Mouse (Mus musculus) lung, embryonic 15.5 days (tissue): ENCODE measurements at regions not wholly inside any gene's neighbourhood (a gene's known extent, or its start where the extent isn't known, plus 50 kb on each side); places are given as distances from the start of the nearest gene placed in this dataset.

Experiments used
- ATAC-seq: fragments of 200-750 bp; cut with Nextera tagmentation; 2 replicates; pipeline ENCODE4 v1.8.0; 2017; ENCODE audit warnings: moderate number of reproducible peaks, borderline replicate concordance; ENCODE audit not compliant: low FRiP score, low TSS enrichment; ENCODE audit errors: extremely low read depth
- H3K27ac ChIP-seq: fragments of 300-500 bp; sonication (generic); 2 replicates; pipeline ENCODE4 v1.5.1; 2015; ENCODE audit warnings: moderate library complexity, mild to moderate bottlenecking, inconsistent platforms
- H3K27me3 ChIP-seq: fragments of 300-500 bp; sonication (generic); 2 replicates; pipeline ENCODE4 v1.6.1; 2015; ENCODE audit warnings: inconsistent platforms
- H3K36me3 ChIP-seq: fragments of 300-500 bp; sonication (generic); 2 replicates; pipeline ENCODE4 v1.6.1; 2015; ENCODE audit warnings: inconsistent platforms
- H3K4me1 ChIP-seq: fragments of 300-500 bp; sonication (generic); 2 replicates; pipeline ENCODE4 v1.6.1; 2015; ENCODE audit warnings: inconsistent platforms
- H3K4me2 ChIP-seq: fragments of 300-500 bp; sonication (generic); 2 replicates; pipeline ENCODE4 v1.6.1; 2015; ENCODE audit warnings: inconsistent platforms, mild to moderate bottlenecking, moderate library complexity
- H3K4me3 ChIP-seq: fragments of 300-500 bp; sonication (generic); 2 replicates; pipeline ENCODE4 v1.5.1; 2015; ENCODE audit warnings: mild to moderate bottlenecking, inconsistent platforms
- H3K9ac ChIP-seq: fragments of 300-500 bp; sonication (generic); 2 replicates; pipeline ENCODE4 v1.6.1; 2015; ENCODE audit warnings: inconsistent platforms
- H3K9me3 ChIP-seq: fragments of 300-500 bp; sonication (generic); 2 replicates; pipeline ENCODE4 v1.6.1; 2016; ENCODE audit warnings: inconsistent platforms
- WGBS: fragments of 180-500 bp; shearing (Covaris S2); methylation state at CpG from one replicate; pipeline ENCODE4 v1.1.7; 2015; 5-methylcytosine and 5-hydroxymethylcytosine counted together

- Histone ChIP-seq H3K36me3 (no peaks in the 10 kb centered on the region), H3K4me1 (peaks cover 5% of the 10 kb centered on the region; the same call in 1 of the 2 replicates), H3K4me2 (no peak overlapping the region), H3K27ac (0 out of 2 replicates have a peak overlapping the region, but pooled peaks have one; percentile 1), H3K4me3 (no peak overlapping the region), H3K9me3 (no peaks in the 10 kb centered on the region), H3K27me3 (no peaks in the 10 kb centered on the region), H3K9ac (no peak overlapping the region)
- no peak for ATAC-seq
- WGBS = 62% methylated on average over 5 of the region's 5 CpGs
Measured at GRCm38 (mm10) chr4:95474726-95475406, 82.4 kb upstream of the Fggy start.

GRCm38 (mm10) chr4:95476071-95476724 is 81.1 kb upstream of the Fggy start:
- 58% methylated on average over 12 of the region's 12 CpGs for WGBS
- H3K9me3 ChIP-seq = no peaks in the 10 kb centered on the region
- ATAC-seq = peak; percentile 67; the same call in 1 of the 2 replicates
- peaks cover 5% of the 10 kb centered on the region; the same call in 1 of the 2 replicates for H3K4me1 ChIP-seq
- H3K4me2 ChIP-seq = no peak overlapping the region
- H3K27ac ChIP-seq = peak overlapping the region; percentile 70
- no peaks in the 10 kb centered on the region for H3K36me3 ChIP-seq
- no peaks in the 10 kb centered on the region for H3K27me3 ChIP-seq
- no peak overlapping the region for H3K9ac ChIP-seq
- no peak overlapping the region for H3K4me3 ChIP-seq

GRCm38 (mm10) chr4:95483571-95483970 is 73.7 kb upstream of the Fggy start:
- Histone ChIP-seq H3K4me2 (0 out of 2 replicates have a peak overlapping the region, but pooled peaks have one; percentile 13), H3K36me3 (no peaks in the 10 kb centered on the region), H3K27me3 (no peaks in the 10 kb centered on the region), H3K9ac (no peak overlapping the region), H3K4me1 (peaks cover 45% of the 10 kb centered on the region), H3K9me3 (no peaks in the 10 kb centered on the region), H3K4me3 (no peak overlapping the region), H3K27ac (peak overlapping the region; percentile 91)
- WGBS = 20% methylated on average over 6 of the region's 6 CpGs
- peak; percentile 96 for ATAC-seq

GRCm38 (mm10) chr4:95487323-95487722 is 70.0 kb upstream of the Fggy start:
- no peaks in the 10 kb centered on the region for H3K27me3 ChIP-seq
- WGBS = 59% methylated on average over 7 of the region's 7 CpGs
- H3K9me3 ChIP-seq = no peaks in the 10 kb centered on the region
- H3K4me2 ChIP-seq = no peak overlapping the region
- no peak for ATAC-seq
- H3K27ac ChIP-seq = peak overlapping the region; percentile 72
- H3K4me1 ChIP-seq = peaks cover 51% of the 10 kb centered on the region
- H3K9ac ChIP-seq = no peak overlapping the region
- H3K4me3 ChIP-seq = no peak overlapping the region
- no peaks in the 10 kb centered on the region for H3K36me3 ChIP-seq

GRCm38 (mm10) chr4:95487969-95488368 is 69.3 kb upstream of the Fggy start:
- Histone ChIP-seq H3K9me3 (no peaks in the 10 kb centered on the region), H3K4me2 (no peak overlapping the region), H3K9ac (no peak overlapping the region), H3K36me3 (no peaks in the 10 kb centered on the region), H3K4me1 (peaks cover 44% of the 10 kb centered on the region), H3K27me3 (no peaks in the 10 kb centered on the region), H3K4me3 (no peak overlapping the region), H3K27ac (peak overlapping the region; percentile 72; the same call in 1 of the 2 replicates)
- ATAC-seq = no peak
- WGBS = 55% methylated on average over 1 of the region's 1 CpGs

- Histone ChIP-seq H3K9me3 (no peaks in the 10 kb centered on the region), H3K4me3 (no peak overlapping the region), H3K27me3 (no peaks in the 10 kb centered on the region), H3K36me3 (no peaks in the 10 kb centered on the region), H3K27ac (0 out of 2 replicates have a peak overlapping the region, but pooled peaks have one; percentile 41), H3K4me1 (peaks cover 34% of the 10 kb centered on the region), H3K9ac (no peak overlapping the region), H3K4me2 (no peak overlapping the region)
- WGBS = 23% methylated on average over 2 of the region's 2 CpGs
- ATAC-seq = no peak
Measured at GRCm38 (mm10) chr4:95489059-95489458, 68.2 kb upstream of the Fggy start.

GRCm38 (mm10) chr4:95500265-95500664 is 57.0 kb upstream of the Fggy start:
- 80% methylated on average over 3 of the region's 3 CpGs for WGBS

GRCm38 (mm10) chr4:95501164-95501563 is 56.1 kb upstream of the Fggy start:
- no peak overlapping the region for H3K27ac ChIP-seq
- no peaks in the 10 kb centered on the region for H3K36me3 ChIP-seq
- H3K4me2 ChIP-seq = no peak overlapping the region
- no peaks in the 10 kb centered on the region for H3K9me3 ChIP-seq
- no peaks in the 10 kb centered on the region for H3K4me1 ChIP-seq
- WGBS = 45% methylated on average over 2 of the region's 2 CpGs
- H3K4me3 ChIP-seq = no peak overlapping the region
- no peaks in the 10 kb centered on the region for H3K27me3 ChIP-seq
- ATAC-seq = no peak
- no peak overlapping the region for H3K9ac ChIP-seq

More at GRCm38 (mm10) chr4:95500265-95500664, 57.0 kb upstream of the Fggy start:
- Histone ChIP-seq H3K4me1 (no peaks in the 10 kb centered on the region), H3K9ac (no peak overlapping the region), H3K4me2 (no peak overlapping the region), H3K9me3 (no peaks in the 10 kb centered on the region), H3K4me3 (no peak overlapping the region), H3K27ac (no peak overlapping the region), H3K27me3 (no peaks in the 10 kb centered on the region), H3K36me3 (no peaks in the 10 kb centered on the region)
- ATAC-seq = no peak

- Histone ChIP-seq H3K9me3 (no peaks in the 10 kb centered on the region), H3K27me3 (no peaks in the 10 kb centered on the region), H3K4me2 (no peak overlapping the region), H3K4me1 (peaks cover 8% of the 10 kb centered on the region), H3K9ac (no peak overlapping the region), H3K36me3 (no peaks in the 10 kb centered on the region), H3K4me3 (no peak overlapping the region), H3K27ac (peak overlapping the region; percentile 47)
- 51% methylated on average over 7 of the region's 7 CpGs for WGBS
- no peak for ATAC-seq
Measured at GRCm38 (mm10) chr4:95507141-95507945, 50.0 kb upstream of the Fggy start.
